Mouse (Mus musculus) gastrocnemius, adult 18-20 months (tissue): ENCODE results near the gene Dnase1. TPM values are rescaled to one million over a fixed set of nuclear protein-coding genes. Genes with fewer than 3 reads are reported as not detected.
A peak's percentile ranks its signal among the peaks of the same experiment; 100 is the strongest.
"Not testable (repeated sequence)": the region's sequence is repeated elsewhere in the genome, so short reads cannot be mapped to it uniquely, and the experiment has no call there.

Source experiments
- DNase-seq: peaks from one replicate; pipeline ENCODE4 v3.0.0; 2021; ENCODE audit warnings: low spot score
- microRNA-seq: library from miRNA; unstranded; fragments of <30 nt; microRNA quantifications from one replicate; pipeline ENCODE4 v1.2.0, GENCODE M21; 2021
- total RNA-seq, 2 experiments: library from RNA; stranded (reverse); gene quantifications; 2 replicates each; pipeline ENCODE4 v1.2.3; 2021

The Dnase1 gene
- total RNA-seq, 2 experiments from 2014 or later, result 0.33 TPM; not detected in 1

DNA sequence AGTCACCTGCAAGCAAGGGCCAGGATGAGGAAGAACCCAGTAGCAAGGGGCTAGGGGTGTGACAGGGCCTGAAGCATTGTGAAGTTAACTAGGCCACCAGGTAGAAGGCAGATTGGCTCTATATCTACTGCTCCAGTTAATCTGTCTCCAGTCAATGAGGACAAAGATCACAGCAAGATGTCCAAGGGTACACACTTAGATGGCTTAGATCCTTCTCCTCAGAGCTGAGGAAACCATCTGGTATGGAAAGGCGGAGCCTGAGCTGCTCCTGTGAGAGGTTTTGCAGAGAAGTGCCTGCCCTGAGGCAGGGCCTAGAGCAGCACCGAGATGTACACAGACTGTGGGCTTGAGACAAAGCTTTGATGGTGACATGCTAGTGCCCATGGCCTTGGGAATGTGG is 7.4 kb downstream of the Dnase1 start:
- no peak for DNase-seq

DNA sequence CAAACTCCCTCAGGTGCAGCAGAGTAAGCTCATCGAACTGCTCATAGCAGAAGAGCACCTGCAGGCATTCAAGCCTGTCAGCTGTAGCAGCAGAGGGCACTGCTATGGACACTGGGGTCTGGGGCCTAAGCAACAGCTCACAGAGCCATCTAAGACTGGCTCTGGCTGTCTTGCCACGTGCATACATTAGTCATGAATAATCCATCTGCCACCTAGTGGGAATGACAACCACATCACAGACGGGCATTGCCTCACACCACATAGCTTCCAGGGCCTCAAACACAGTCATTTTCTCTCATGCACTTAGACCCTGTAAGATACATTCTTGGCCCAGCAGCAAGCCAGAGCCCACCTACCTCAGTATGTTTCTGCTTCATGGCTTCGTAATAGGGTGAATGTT is 8.8 kb downstream of the Dnase1 start:
- no peak for DNase-seq

DNA sequence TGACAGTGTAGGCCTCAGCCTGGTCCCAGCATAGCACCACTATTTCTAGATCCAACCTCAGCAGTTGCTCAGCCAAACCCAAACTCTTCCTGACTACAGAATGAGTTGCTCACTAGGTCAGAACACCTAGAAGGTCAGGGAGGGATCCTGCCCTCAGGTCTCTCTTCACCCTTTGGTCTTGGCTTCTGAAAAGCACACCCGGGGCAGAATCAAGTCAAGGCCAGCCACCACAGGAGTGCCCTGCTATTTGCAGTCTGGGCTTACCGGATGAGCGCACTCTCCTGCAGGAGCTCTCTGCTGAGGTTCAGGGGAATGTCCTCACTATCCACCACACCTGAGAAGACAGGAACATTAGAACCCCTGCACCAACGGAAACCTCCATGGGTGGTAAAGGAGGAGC is 15.9 kb downstream of the Dnase1 start:
- no peak for DNase-seq

DNA sequence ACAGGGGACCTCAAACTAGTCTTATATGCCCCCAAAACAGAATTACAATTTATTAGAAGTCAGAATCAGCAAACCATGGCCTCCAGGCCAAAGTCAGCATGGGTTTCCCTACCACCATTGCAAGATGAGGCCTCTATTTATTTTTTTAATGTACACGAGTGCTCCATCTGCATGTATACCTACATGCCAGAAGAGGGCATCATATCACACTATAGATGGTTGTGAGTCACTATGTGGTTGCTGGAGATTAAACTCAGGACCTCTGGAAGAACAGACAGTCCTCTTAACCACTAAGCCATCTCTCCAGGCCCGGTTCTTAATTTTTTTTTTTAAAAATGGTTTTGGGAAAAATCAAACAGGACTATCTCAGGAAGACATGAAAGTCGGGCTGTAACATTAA is 17.1 kb downstream of the Dnase1 start:
- DNase-seq, result no peak

DNA sequence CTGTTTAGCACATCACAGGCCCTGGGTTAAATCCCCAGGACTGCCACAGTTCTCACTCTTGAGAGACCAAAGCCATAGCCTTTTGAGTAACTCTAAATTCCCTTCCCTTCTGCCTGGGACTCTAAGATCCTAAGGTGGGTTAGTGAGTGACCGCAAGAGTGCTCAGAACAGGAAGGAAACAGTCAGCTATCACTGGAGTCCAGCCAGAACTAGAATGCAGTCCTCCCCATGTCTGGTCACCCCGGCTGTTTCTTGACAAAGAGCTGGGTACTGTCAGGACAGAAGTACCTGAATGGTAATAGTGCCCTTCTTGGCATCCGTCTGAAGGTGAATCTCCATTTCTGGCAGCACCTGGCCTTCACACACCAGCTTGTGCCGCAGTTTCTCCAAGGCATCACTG is 28.2 kb downstream of the Dnase1 start:
- DNase-seq, result no peak

DNA sequence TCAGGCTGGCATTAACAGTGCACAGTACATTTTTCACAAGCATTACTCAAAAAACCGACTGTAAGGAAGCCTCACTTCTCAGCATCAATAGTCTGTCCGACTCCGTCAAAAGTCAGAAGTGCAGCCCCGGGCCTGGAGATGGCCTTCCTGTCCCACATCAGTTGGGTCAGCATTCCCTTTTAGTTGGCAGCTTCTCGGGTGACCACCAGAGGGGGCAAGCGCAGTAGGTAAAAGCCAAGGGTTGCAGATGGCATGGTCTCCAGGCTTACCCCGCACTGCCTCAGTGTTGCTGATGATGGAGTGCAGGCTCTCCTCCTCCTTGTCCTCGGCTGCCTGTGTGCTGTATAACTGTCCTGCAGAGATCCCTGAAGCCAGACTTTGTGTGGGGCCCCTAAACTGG is 31.8 kb downstream of the Dnase1 start:
- peak; percentile 55 for DNase-seq

DNA sequence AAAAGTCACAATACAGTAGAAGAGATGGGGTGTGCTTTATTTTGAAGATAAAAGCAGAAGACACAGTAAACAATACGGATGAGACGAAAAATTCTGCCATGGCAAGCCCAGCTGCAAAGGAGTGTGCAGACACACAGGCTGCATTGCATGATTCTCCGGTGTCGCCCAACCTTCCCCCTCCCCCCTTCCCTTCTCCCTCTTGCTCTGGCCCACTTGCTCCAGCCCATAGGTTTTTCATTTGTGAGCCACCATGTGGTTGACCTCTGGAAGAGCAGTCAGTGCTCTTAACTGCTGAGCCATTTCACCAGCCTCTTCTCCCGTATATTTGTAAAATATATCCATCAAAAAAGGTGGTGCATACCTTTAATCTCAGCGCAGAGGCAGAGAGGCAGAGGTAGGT is 37.6 kb downstream of the Dnase1 start:
- DNase-seq, result no peak

DNA sequence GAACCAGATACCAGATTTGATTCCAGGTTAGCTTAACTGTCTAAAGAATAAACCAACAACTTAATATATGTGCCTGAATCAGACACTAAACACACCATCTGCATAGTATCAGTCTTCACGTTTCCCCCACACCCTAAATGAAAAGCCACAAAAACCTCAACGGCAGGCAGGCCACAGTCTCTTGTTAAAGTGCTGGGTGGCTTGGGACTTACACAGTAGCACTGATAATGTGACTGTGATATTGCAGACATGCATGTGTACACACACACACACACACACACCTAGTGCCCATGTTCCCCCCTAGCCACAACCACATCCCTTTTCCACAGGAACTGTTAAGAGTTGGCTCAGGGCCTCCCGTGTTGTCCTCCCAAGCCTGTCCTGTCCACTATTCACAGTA is 38.1 kb downstream of the Dnase1 start:
- no peak for DNase-seq

DNA sequence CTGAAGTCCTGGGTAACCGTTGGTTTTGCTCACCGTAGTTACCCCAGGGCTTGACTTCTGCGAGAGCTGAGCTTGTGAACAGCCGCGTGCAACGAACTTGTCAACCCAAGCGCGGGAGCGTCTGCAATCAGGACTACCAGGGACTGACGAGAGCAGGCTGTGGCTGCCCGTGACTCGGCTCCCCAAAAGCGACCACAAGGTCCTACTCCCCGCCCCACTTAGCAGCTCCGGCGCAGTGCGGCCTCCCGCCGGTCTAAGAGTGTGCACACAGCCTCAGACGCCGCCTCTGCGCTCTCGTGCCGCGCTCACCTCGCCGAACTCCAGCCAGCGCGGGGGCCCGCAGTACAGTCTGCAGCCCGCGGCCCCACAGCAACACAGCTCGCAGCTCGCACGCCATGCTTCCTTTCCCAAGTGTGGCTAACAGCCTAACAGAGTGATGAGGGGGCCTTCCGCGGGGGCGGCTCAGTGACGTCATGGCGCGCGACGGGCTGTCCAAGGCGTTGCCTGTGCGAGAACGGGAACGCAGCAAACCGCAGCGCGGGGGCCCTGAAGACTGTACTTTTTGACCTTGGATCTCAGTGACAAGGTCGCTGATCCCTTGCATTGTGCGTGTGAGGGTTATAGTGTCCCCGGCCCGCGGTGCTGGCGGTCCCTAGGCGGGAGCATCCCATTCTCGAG is 40.8 kb downstream of the Dnase1 start, which contains the start of gene Trap1:
Gene Trap1, minus strand, starts transcription at position 444 of the 678 bp plus-strand sequence.
- DNase-seq, result peak; percentile 95

DNA sequence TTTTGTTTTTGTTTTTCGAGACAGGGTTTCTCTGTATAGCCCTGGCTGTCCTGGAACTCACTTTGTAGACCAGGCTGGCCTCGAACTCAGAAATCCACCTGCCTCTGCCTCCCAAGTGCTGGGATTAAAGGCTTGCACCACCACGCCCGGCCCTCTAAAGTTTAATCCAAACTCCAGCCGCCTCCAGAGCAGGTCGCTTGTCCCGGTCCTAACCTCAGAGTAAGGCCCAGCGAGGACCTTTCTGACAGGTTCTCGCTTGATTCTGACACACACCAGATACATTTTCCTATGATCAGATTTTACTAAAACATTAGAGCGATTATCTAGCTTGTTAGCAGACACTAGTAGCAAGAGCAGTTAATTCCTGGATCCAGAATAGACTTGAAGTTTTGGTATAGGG is 41.6 kb downstream of the Dnase1 start:
- DNase-seq, result not testable (repeated sequence)

DNA sequence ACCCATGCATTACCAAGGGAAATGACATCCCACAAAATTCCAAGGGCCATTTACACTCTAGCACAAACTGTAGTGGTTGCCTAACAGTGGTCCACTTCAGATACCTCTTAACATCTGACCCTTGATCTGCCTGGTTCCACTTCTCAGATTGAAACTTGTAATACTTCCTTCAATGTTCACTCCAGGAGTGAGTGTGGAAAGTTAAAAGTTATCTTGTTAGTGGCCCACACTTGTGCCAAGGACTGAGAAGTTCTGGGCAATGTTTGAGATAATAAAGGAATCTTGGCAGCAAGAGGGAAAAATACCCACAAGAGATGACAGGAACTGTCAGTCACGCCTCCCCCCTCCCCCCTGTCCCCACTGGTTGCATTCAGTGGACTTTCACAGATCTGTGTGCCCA is 42.9 kb downstream of the Dnase1 start:
- DNase-seq, result no peak

DNA sequence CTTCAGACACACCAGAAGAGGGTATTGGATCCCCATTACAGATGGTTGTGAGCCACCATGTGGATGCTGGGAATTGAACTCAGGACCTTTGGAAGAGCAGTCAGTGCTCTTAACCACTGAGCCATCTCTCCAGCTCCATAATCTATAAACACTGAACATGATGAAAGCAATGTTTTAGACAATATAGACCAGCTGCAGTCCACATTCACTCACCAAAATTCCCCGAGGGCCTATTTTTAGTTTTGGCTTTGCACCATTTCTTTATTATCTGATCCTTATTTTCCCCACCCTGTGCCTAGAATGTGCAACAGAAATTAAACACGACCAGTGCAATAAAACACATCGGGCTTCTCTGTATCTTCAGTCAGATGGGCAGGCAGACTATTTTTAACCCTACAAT is 43.7 kb downstream of the Dnase1 start:
- DNase-seq, result not testable (repeated sequence)

DNA sequence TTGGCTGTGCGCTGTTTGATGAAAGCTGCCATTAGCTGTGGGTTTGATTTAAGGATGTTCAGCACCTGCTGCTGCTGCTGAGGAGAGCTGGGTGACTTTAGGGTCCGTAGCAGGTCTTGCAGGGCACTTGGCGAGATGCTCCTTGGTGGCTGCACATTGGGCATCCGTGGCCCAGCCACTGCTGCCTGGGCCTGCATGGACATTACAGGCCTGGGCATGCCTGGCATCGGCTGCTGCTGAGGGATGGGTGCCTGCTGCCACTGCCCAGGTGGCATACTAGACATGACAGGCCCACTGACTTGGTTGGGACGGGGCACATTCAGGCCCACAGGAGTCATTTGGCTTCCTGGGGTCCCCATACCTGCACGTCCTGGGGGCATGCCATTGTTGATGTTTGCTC is 48.3 kb downstream of the Dnase1 start:
- no peak for DNase-seq

DNA sequence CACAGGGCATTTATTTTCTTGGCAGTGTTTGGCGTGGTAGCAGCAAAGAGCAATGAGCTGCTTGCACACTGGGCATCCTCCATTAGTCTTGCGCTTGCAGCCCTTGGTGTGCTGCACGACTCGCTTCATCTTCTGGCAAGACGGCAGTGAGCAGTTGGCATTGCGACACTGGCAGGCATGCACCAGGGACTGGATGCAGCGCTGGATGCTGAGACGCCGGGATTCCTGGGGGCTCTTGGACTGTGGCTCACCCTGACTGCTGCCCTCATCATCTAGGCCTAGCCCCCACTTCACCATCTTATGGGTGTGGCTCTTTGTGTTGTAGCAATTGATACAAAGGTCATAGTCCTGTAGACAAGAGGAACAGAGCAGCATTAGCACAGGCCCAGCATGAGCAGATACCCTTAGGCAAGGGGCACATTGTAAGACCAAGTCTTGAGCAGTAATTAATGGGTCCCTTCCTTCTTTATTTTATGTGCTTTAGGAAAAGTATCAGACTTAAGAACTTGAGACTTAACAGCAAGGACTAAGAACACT is 49.2 kb downstream of the Dnase1 start:
- DNase-seq, result no peak

DNA sequence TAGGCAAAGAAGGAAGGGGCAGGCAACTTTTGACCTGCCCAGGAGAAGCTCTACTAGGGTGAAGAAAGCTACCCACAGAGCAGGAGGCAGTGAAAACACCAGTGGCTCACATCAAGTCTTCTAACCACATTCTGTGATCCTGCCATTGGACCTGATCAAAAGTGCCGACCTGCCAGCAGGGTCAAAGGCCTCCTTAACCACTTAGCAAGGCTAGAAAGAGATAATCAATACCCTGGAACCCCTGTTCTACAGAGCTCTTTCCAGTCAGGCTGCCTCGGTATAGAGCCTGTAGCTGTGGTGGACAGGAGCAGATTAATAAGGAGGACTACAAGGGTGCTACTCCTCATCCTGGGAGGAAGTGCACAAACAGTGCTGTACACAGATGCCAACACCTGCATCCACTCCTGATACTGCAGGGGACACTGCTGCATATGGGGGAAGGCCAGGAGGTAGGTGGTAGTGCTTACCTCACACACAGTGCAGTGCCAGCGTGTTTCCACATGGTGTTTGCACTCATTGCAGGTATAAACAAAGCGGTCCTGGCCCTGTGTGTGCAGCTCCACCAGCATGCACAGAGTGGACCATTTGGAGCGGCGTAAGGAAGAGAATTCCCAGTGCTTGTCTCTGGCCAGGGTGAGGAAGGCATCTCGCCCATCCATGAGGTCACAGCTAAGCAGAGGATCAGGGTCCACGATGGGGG is 50.6 kb downstream of the Dnase1 start:
- DNase-seq, result no peak

Small RNAs within 50 kb of the gene (microRNA-seq; reads per million reads assigned to microRNA genes)
- gene Gm23413, result not detected

Other genes starting within 250 kb of the Dnase1 start
- not detected for gene Olfr15, start 206.1 kb upstream of the Dnase1 start, total RNA-seq
- gene Zfp174, start 189.7 kb upstream of the Dnase1 start, total RNA-seq, result 1 to 10 TPM; 1.7 to 1.9 TPM
- 10 to 100 TPM; 36.8 to 37.1 TPM for gene Naa60, start 164.6 kb upstream of the Dnase1 start, total RNA-seq
- gene Zfp597, start 152.4 kb upstream of the Dnase1 start, total RNA-seq, result 1 to 10 TPM; 6.3 to 7.2 TPM
- not detected for gene Gm20695, start 152.3 kb upstream of the Dnase1 start, total RNA-seq
- gene 1700037C18Rik, start 128.3 kb upstream of the Dnase1 start, total RNA-seq, result 1 to 10 TPM; 2.4 to 2.8 TPM
- gene Cluap1, start 128.1 kb upstream of the Dnase1 start, total RNA-seq, result 1 to 10 TPM; 7.3 to 8.4 TPM
- gene Nlrc3, start 60.3 kb upstream of the Dnase1 start, total RNA-seq, result 1 to 10 TPM; 1.5 to 3.1 TPM
- gene Slx4, start 33.2 kb upstream of the Dnase1 start, total RNA-seq, result 1 to 10 TPM; 7.6 to 9.2 TPM
- gene Trap1, start 40.9 kb downstream of the Dnase1 start, total RNA-seq, result 100 to 1,000 TPM; 127 to 130 TPM
- gene Crebbp, start 177.1 kb downstream of the Dnase1 start, total RNA-seq, result 10 to 100 TPM; 35.2 to 37.9 TPM